Mouse (Mus musculus): ENCODE data around the gene Gm5849. TPM values are rescaled to one million over a fixed set of nuclear protein-coding genes. Genes with fewer than 3 reads are reported as not detected.

Gene Gm5849
- not detected in 2 replicates for polyA plus RNA-seq (2012; rRNA removed)

GRCm38 (mm10) chr3:90777776-90778175 lies at the start of gene Gm5849:
Gene Gm5849, minus strand, starts transcription at chr3:90777876.

DNA sequence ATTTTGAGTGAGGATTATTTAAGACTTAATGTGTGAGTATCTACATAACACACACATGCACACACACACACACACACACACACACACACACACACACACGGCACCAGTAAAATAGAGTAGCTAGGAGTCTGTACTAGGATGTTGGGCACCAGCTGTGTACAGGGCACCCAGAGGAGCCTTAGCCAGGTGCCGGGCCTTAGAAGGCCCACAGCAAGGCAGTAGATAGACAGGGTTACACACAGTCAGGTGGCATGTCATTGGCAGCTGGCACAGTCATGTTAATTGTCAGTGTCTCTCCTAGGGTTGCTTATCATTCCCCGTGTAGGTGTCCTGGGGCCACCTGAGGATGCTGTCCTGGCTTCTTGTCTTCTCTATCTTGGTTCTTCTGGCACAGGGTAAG lies 51.1 kb downstream of the Gm5849 start, which contains the start of gene Pglyrp4:
TSS of gene Pglyrp4 (plus strand) at position 301 of the 400 bp plus-strand sequence.

Other genes with a start within 250 kb of the Gm5849 start
- 31.4 and 33.1 TPM in 2 replicates for gene S100a16, start 240.6 kb downstream of the Gm5849 start, polyA plus RNA-seq (2012; rRNA removed)
- 0.41 and 0.56 TPM in 2 replicates for gene S100a3, start 217.3 kb downstream of the Gm5849 start, polyA plus RNA-seq (2012; rRNA removed)
- gene S100a2, start 187.6 kb downstream of the Gm5849 start, polyA plus RNA-seq (2012; rRNA removed): not detected in 2 replicates
- not detected in 2 replicates for gene Gm42674, start 176.0 kb downstream of the Gm5849 start, polyA plus RNA-seq (2012; rRNA removed)
- 6.6 and 8.4 TPM in 2 replicates for gene S100a4, start 174.1 kb downstream of the Gm5849 start, polyA plus RNA-seq (2012; rRNA removed)
- not detected in 2 replicates for gene S100a5, start 169.4 kb downstream of the Gm5849 start, polyA plus RNA-seq (2012; rRNA removed)
- gene S100a6, start 165.0 kb downstream of the Gm5849 start, polyA plus RNA-seq (2012; rRNA removed): 28.5 and 123 TPM in 2 replicates
- 0.27 and 0.60 TPM in 2 replicates for gene S100a7a, start 123.9 kb downstream of the Gm5849 start, polyA plus RNA-seq (2012; rRNA removed)
- gene S100a8, start 108.9 kb downstream of the Gm5849 start, polyA plus RNA-seq (2012; rRNA removed): 1.2 and 7.6 TPM in 2 replicates
- 3.2 and 15.0 TPM in 2 replicates for gene S100a9, start 82.2 kb downstream of the Gm5849 start, polyA plus RNA-seq (2012; rRNA removed)
- not detected in 2 replicates for gene Pglyrp4, start 51.0 kb downstream of the Gm5849 start, polyA plus RNA-seq (2012; rRNA removed)

Data from central nervous system, embryonic 18 days (tissue).